Mouse (Mus musculus): ENCODE measurements around the gene Aprt.

DNA sequence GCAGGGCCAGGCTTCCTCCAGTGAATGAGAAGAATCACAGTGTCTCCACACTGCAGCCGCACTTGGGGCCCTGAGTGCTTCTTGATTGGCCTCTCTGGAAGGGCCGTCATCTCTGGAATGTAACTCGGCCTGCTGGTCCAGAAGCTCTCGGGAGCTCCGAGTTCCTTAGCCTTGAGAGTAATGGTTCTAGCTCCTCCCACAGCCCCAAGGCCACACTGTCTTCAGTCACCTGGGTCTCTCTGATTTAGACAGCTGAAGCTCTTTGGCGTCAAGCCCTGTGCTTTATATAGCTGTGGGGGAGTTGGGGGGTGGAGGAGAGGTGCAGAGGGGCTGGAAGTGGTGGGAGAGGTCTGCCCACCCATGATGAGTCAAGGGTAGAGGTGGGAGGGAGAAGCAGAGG, 39.7 kb downstream of the Aprt start:
- TF ChIP-seq CTCF (IDR thresholded peaks at IDR 0.05; ENCODE audit: low read depth) (no peak), EP300 (optimal IDR thresholded peaks at IDR 0.05) (peak; percentile 26)

All from stomach, postnatal 0 days (tissue).